Mouse (Mus musculus): ENCODE data around the gene Dcaf10. TPM values are rescaled to one million over a fixed set of nuclear protein-coding genes. Genes with fewer than 3 reads are reported as not detected.

Gene Dcaf10
- total RNA-seq, 2 experiments from 2014 or later = 11.2 to 14.8 TPM

DNA sequence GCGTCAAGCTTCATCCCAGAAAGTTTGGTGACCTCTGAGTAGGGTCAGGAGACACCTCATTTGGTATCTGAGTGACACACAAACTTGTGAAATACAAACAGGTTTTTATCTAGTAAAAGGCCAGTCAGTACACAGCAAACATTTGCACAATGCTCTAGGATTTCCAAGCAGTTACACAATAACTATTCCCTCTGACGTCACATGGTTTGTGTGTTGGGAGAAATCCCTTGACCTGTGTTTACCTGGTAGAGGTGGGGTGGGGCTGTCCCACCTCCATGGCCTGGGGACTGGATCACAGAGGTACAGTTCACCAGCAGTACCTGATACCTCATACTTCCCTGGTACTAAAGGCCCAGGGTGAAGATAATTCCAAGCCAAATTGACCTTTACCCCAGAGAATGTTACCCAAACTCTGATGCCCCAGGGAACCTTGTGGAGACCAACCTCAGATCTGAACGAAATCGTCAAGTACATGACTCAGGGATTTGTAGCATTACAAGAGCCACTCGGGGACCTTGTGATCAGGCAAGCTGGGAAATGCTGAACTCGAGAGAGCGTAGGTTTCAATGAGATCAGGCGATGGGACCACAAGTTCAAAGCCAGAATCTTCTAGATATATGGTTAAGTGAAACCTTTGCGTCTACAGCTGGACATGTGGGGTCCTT, 71.9 kb downstream of the Dcaf10 start:
- no peak for ATAC-seq (replicated peaks; ENCODE audit: poor library complexity, severe bottlenecking)

DNA sequence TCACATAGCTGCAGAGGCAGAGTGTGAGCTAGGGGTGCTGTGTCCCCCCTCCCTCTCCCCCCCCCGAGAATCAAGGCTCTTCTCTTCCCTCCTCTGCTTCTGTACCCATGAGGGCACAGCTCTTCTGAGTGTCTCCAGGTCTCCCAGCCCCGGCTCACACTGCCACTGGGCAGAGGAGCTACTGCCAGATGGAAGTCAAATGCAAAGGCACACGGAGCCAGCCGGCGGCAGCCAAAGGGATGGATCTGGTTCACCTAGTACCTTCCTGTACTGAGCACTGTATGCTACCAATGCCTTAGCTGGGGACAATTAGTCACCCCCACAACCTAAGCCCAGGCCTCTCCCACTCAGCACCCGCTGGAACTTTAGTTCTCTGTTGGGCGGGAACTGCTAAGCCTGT, 74.4 kb downstream of the Dcaf10 start:
- no peak for ATAC-seq (replicated peaks; ENCODE audit: poor library complexity, severe bottlenecking)

DNA sequence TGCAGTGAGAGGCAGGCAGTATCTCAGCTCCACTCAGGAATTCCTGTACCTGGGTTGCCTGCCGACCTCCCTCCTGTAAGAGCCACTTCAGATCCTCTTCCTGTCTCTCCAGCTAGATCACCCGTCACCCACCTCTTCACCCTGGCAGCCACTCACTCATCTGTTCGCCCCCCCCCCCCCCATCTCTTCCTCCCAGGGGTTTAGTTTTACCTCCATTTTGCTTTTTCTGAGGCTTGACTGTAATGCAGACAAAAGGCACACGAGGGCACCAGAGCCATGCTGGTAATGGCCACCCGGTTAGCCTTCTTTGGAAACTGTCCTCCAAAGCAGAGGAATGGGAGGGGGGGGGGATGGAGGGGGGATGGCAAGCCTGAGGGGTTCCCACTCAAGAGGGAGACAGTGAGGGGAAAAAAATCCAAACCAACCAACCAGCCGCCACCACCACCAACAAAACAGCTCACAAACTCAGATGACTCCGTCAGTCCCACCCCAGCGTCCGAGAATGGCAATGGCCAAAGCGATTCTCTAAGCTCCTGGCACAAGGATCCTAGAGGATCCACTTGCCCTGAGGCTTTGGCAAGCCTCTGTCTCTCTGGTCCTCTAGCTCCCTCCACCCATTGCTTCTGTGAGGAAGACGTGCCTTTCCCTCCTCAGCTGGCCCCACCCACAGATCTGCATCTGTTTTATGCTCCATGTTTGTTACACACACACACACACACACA, 76.5 kb downstream of the Dcaf10 start:
- peak; percentile 60 for ATAC-seq (replicated peaks; ENCODE audit: poor library complexity, severe bottlenecking)

GRCm38 (mm10) chr4:45419051-45419450, 77.2 kb downstream of the Dcaf10 start:
- no peak for ATAC-seq (replicated peaks; ENCODE audit: poor library complexity, severe bottlenecking)

GRCm38 (mm10) chr4:45420733-45421132, 78.8 kb downstream of the Dcaf10 start:
- no peak for ATAC-seq (replicated peaks; ENCODE audit: poor library complexity, severe bottlenecking)

- ATAC-seq (replicated peaks; ENCODE audit: poor library complexity, severe bottlenecking) = no peak
Observed at GRCm38 (mm10) chr4:45421519-45422260, 79.8 kb downstream of the Dcaf10 start.

GRCm38 (mm10) chr4:45422640-45423039, 80.7 kb downstream of the Dcaf10 start:
- no peak for ATAC-seq (replicated peaks; ENCODE audit: poor library complexity, severe bottlenecking)

- no peak for ATAC-seq (replicated peaks; ENCODE audit: poor library complexity, severe bottlenecking)
Observed at GRCm38 (mm10) chr4:45423406-45423805, 81.5 kb downstream of the Dcaf10 start.

GRCm38 (mm10) chr4:45426724-45427457, 85.0 kb downstream of the Dcaf10 start:
- no peak for ATAC-seq (replicated peaks; ENCODE audit: poor library complexity, severe bottlenecking)

Other genes with a start within 250 kb of the Dcaf10 start
- gene Tomm5, start 234.0 kb upstream of the Dcaf10 start, total RNA-seq (2014; fragmentation: Nextera tagmentation) = 344 and 413 TPM in 2 replicates
- gene Tomm5, start 234.0 kb upstream of the Dcaf10 start, total RNA-seq (2017) = 250 and 251 TPM in 2 replicates
- not detected in 2 replicates for gene Frmpd1, start 157.2 kb upstream of the Dcaf10 start, total RNA-seq (2014; fragmentation: Nextera tagmentation)
- not detected in 2 replicates for gene Frmpd1, start 157.2 kb upstream of the Dcaf10 start, total RNA-seq (2017)
- 10.5 and 19.3 TPM in 2 replicates for gene Trmt10b, start 45.0 kb upstream of the Dcaf10 start, total RNA-seq (2014; fragmentation: Nextera tagmentation)
- gene Trmt10b, start 45.0 kb upstream of the Dcaf10 start, total RNA-seq (2017) = 15.2 and 25.6 TPM in 2 replicates
- 67.2 and 71.0 TPM in 2 replicates for gene Exosc3, start 631 bp downstream of the Dcaf10 start, total RNA-seq (2014; fragmentation: Nextera tagmentation)
- gene Exosc3, start 631 bp downstream of the Dcaf10 start, total RNA-seq (2017) = 164 and 182 TPM in 2 replicates
- 40.3 and 49.4 TPM in 2 replicates for gene Slc25a51, start 66.7 kb downstream of the Dcaf10 start, total RNA-seq (2014; fragmentation: Nextera tagmentation)
- gene Slc25a51, start 66.7 kb downstream of the Dcaf10 start, total RNA-seq (2017) = 32.4 and 37.1 TPM in 2 replicates
- gene Shb, start 190.4 kb downstream of the Dcaf10 start, total RNA-seq (2014; fragmentation: Nextera tagmentation) = 0.49 and 1.1 TPM in 2 replicates
- 0.72 and 2.2 TPM in 2 replicates for gene Shb, start 190.4 kb downstream of the Dcaf10 start, total RNA-seq (2017)